Mouse (Mus musculus): Measurements from ENCODE around the gene Sytl3.

DNA sequence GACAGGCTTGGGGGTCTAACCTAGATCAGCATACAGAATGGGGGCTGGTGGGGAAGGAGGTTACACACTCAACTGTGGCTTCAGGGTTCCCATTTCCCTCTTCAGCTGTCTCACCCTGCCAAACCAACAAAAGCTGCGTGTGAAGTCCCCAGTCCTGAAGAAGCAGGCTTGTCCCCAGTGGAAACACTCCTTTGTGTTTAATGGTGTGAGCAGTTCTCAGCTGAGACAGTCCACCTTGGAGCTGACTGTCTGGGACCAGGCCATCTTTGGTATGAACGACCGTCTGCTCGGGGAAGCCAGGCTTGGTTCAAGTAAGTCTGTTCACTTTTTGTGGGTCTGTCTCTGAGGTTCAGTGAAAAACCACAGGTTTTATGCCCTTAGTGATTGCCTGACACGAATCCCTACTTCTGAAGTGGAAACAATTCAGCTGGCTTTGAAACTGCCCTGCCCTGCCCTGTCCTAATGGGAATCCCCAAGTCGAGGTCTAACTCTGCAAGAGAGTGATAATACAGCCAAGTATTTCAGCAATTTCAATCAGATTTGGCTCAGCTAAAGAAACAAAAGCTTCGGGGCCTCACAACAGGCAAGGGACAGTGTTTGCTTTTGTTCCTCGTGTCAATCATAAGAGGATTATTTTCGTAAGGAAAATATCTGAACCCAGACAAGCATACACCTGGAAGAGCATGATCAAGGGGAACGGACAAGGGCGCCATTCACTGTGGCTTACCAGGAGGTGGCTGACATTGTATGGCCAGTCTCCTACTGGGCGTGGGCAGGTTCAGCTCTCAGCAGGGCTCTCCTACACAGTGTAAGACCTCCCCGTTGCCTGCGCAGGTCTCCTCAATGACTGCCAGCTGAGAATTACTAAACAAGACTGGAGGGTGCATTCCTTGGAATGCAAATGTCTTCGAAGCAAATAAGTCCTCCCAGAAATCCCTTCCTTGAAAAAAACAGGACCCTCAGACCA, 77.7 kb downstream of the Sytl3 start:
- TF ChIP-seq CTCF (IDR thresholded peaks at IDR 0.05; ENCODE audit: low read depth, low read length), result no peak
- no peak for TF ChIP-seq POLR2A (IDR thresholded peaks at IDR 0.05; ENCODE audit: extremely low read depth, insufficient read depth, low read length)

Measured in liver, adult 2 months (tissue).